Mouse (Mus musculus) brown adipose tissue, adult 24 weeks (tissue): ENCODE results near the gene Rabac1. TPM values are rescaled to one million over a fixed set of nuclear protein-coding genes. Genes with fewer than 3 reads are reported as not detected.

Source experiments
- H3K27ac ChIP-seq: fragments of 200-500 bp; replicated peaks from 2 replicates; pipeline ENCODE4 v1.5.1; 2012; ENCODE audit warnings: low read depth, mild to moderate bottlenecking, low read length
- H3K4me1 ChIP-seq: fragments of 200-500 bp; 2 replicates; pipeline ENCODE4 v1.6.1; 2012; ENCODE audit warnings: low read length, mixed read lengths; ENCODE audit not compliant: control insufficient read depth, insufficient read depth, insufficient read length
- H3K4me3 ChIP-seq: fragments of 200-500 bp; 2 replicates; pipeline ENCODE4 v1.5.1; 2012; ENCODE audit warnings: low read depth, mild to moderate bottlenecking, low read length, moderate library complexity; ENCODE audit not compliant: insufficient read depth
- polyA plus RNA-seq: library from polyadenylated mRNA; stranded (reverse); fragments of >200 nt; gene quantifications from 2 replicates; pipeline ENCODE4 v1.2.4, GENCODE M21; 2012; ENCODE audit not compliant: missing spikeins, insufficient read depth, insufficient read length

Rabac1 gene
- polyA plus RNA-seq, 1 experiment: 236 TPM

- Histone ChIP-seq H3K4me1 (no peaks in the 10 kb centered on the region), H3K4me3 (no peak overlapping the region), H3K27ac (no peak overlapping the region)
Observed at GRCm38 (mm10) chr7:25000211-25000610, 27.7 kb upstream of the Rabac1 start.

- no peaks in the 10 kb centered on the region for H3K4me1 ChIP-seq
- no peak overlapping the region for H3K27ac ChIP-seq
- no peak overlapping the region for H3K4me3 ChIP-seq
Observed at GRCm38 (mm10) chr7:24993081-24993480, 20.5 kb upstream of the Rabac1 start.

- no peak overlapping the region for H3K27ac ChIP-seq
- H3K4me1 ChIP-seq: no peaks in the 10 kb centered on the region
- H3K4me3 ChIP-seq: no peak overlapping the region
Observed at GRCm38 (mm10) chr7:24990478-24990877, 17.9 kb upstream of the Rabac1 start.

- no peak overlapping the region for H3K27ac ChIP-seq
- H3K4me3 ChIP-seq: no peak overlapping the region
- H3K4me1 ChIP-seq: no peaks in the 10 kb centered on the region
Observed at GRCm38 (mm10) chr7:24987941-24988340, 15.4 kb upstream of the Rabac1 start.

GRCm38 (mm10) chr7:24985799-24986198 lies 13.2 kb upstream of the Rabac1 start:
- H3K4me1 ChIP-seq: no peaks in the 10 kb centered on the region
- H3K4me3 ChIP-seq: no peak overlapping the region
- H3K27ac ChIP-seq: no peak overlapping the region

GRCm38 (mm10) chr7:24984307-24984706 lies 11.8 kb upstream of the Rabac1 start:
- Histone ChIP-seq H3K27ac (no peak overlapping the region), H3K4me3 (no peak overlapping the region), H3K4me1 (no peaks in the 10 kb centered on the region)

- no peak overlapping the region for H3K4me3 ChIP-seq
- H3K27ac ChIP-seq: no peak overlapping the region
- H3K4me1 ChIP-seq: no peaks in the 10 kb centered on the region
Observed at GRCm38 (mm10) chr7:24983396-24983795, 10.8 kb upstream of the Rabac1 start.

- no peaks in the 10 kb centered on the region for H3K4me1 ChIP-seq
- H3K4me3 ChIP-seq: no peak overlapping the region
- no peak overlapping the region for H3K27ac ChIP-seq
Observed at GRCm38 (mm10) chr7:24980439-24980838, 7.9 kb upstream of the Rabac1 start.

GRCm38 (mm10) chr7:24978781-24979180 lies 6.2 kb upstream of the Rabac1 start:
- no peak overlapping the region for H3K27ac ChIP-seq
- H3K4me3 ChIP-seq: no peak overlapping the region
- H3K4me1 ChIP-seq: no peaks in the 10 kb centered on the region

GRCm38 (mm10) chr7:24974893-24975595 lies 2.5 kb upstream of the Rabac1 start:
- Histone ChIP-seq H3K27ac (no peak overlapping the region), H3K4me1 (no peaks in the 10 kb centered on the region), H3K4me3 (no peak overlapping the region)

- no peak overlapping the region for H3K4me3 ChIP-seq
- H3K4me1 ChIP-seq: no peaks in the 10 kb centered on the region
- no peak overlapping the region for H3K27ac ChIP-seq
Observed at GRCm38 (mm10) chr7:24973902-24974301, 1.3 kb upstream of the Rabac1 start.

GRCm38 (mm10) chr7:24973208-24973607 lies 654 bp upstream of the Rabac1 start:
- Histone ChIP-seq H3K27ac (no peak overlapping the region), H3K4me1 (no peaks in the 10 kb centered on the region), H3K4me3 (no peak overlapping the region)

- Histone ChIP-seq H3K4me3 (peak overlapping the region; percentile 82), H3K4me1 (no peaks in the 10 kb centered on the region), H3K27ac (no peak overlapping the region)
Observed at GRCm38 (mm10) chr7:24971261-24971971, 1.1 kb downstream of the Rabac1 start.

GRCm38 (mm10) chr7:24970341-24970740 lies 2.2 kb downstream of the Rabac1 start:
- H3K4me3 ChIP-seq: no peak overlapping the region
- H3K4me1 ChIP-seq: no peaks in the 10 kb centered on the region
- no peak overlapping the region for H3K27ac ChIP-seq

- H3K4me1 ChIP-seq: no peaks in the 10 kb centered on the region
- no peak overlapping the region for H3K4me3 ChIP-seq
- H3K27ac ChIP-seq: no peak overlapping the region
Observed at GRCm38 (mm10) chr7:24969805-24970204, 2.7 kb downstream of the Rabac1 start.

GRCm38 (mm10) chr7:24968463-24968862 lies 4.1 kb downstream of the Rabac1 start:
- H3K4me3 ChIP-seq: no peak overlapping the region
- H3K27ac ChIP-seq: no peak overlapping the region
- no peaks in the 10 kb centered on the region for H3K4me1 ChIP-seq
